18 mouse cellular contexts compared by ENCODE assay signal in the genomic region with DNA sequence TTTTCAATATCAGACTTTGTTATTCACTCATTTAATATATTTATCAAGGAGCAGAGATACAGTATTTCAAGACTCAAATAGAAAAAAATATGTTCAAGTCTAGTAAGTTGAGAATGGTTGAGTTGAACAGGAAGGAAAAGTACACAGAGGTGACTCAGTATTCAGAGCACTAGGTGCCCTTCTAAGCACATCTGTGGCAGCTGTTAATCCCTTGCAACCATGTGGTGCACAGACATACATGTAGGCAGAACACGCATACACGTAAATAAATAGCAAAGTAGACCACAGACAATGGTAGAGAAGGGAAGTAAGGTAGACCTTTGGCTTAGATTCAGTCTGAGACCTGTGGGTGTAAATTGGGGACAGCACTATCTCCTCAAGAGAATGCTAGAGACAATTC.
"Had no signal": no experiment of that assay in that cellular context is flagged by ENCODE, and none has a peak within 500 bp of the region (broad histone marks: within the 10 kb centered on the region; RNA-seq: fewer than 3 reads in every experiment).

No protein-coding gene starts in this region.

- H3K27me3 ChIP-seq: limb, embryonic 12.5 days; liver, embryonic 13.5 days; lung, embryonic 15.5 days; midbrain, embryonic 12.5 days; neural tube, embryonic 15.5 days had no signal

- H3K4me1 ChIP-seq: limb, embryonic 12.5 days; liver, embryonic 13.5 days; lung, embryonic 15.5 days; midbrain, embryonic 12.5 days; neural tube, embryonic 15.5 days had no signal

- H3K9me3 ChIP-seq: limb, embryonic 12.5 days; liver, embryonic 13.5 days; lung, embryonic 15.5 days; midbrain, embryonic 12.5 days; neural tube, embryonic 15.5 days had no signal

- H3K36me3 ChIP-seq: lung, embryonic 15.5 days had no signal

- H3K27ac ChIP-seq: limb, embryonic 12.5 days; liver, embryonic 13.5 days; lung, embryonic 15.5 days; macrophage; midbrain, embryonic 12.5 days; neural tube, embryonic 15.5 days; stomach, postnatal 0 days had no signal

- H3K9ac ChIP-seq: limb, embryonic 12.5 days; liver, embryonic 13.5 days; liver, postnatal 0 days; lung, embryonic 15.5 days; midbrain, embryonic 12.5 days; neural tube, embryonic 15.5 days had no signal

- ATAC-seq: liver, postnatal 0 days had no signal

- H3K4me3 ChIP-seq: layer of hippocampus, adult 2 months; limb, embryonic 12.5 days; liver, embryonic 13.5 days; lung, embryonic 15.5 days; midbrain, embryonic 12.5 days; myocyte; neural tube, embryonic 15.5 days had no signal

- DNase-seq: kidney, adult 18-20 months; kidney, postnatal 10 days; kidney, postnatal 4 days; liver; liver, embryonic 13.5 days; liver, postnatal 0 days; lung, postnatal 14 days; right cerebral cortex, adult 18-20 months; right cerebral cortex, postnatal 25 days; thymus, postnatal 14 days had no signal
